ENCODE assay signal across 12 mouse cellular contexts in the genomic region with DNA sequence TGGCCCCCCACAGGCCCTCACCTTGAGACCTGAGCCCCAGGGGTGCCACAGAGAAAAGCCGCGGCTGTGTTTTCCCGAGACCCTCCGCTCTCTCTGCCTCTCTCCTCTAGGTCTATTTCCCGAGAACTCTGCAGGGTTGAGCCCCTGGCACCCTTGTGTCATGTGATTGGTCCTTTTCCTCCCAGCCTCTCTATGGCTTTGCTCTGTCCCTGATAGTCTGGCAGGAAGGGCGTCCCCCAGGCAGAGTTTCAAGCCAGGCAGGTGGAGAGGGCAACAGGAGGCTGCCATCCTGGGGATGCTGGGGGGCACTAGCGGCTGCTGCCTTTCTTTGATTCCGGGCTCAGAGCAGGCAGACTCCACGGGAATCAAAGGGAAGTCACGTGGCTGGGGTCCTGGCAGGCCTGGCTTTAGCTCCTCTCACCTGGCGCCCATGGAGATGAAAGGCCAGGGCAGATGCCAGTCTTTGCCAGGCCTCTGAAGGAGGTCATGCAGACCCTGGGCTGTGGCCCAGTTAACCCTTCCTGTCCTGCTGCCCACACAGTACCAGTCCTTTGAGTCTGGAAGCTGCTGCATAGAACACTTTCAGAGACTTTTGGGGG. TPM values are rescaled to one million over a fixed set of nuclear protein-coding genes. Genes with fewer than 3 reads are reported as not detected.
DNase-seq lines count a peak whose midpoint lies in the region; ATAC-seq lines count a peak whose summit lies in the region.
"Had no signal": no experiment of that assay in that cellular context is flagged by ENCODE, and none has a peak within 500 bp of the region (broad histone marks: within the 10 kb centered on the region; RNA-seq: fewer than 3 reads in every experiment).

No protein-coding gene starts in this region.

- H3K36me3 ChIP-seq in heart, embryonic 10.5 days, result no peaks in the 10 kb centered on the region
- H3K36me3 ChIP-seq in hindbrain, embryonic 12.5 days, result no peaks in the 10 kb centered on the region
- no peaks in the 10 kb centered on the region for H3K36me3 ChIP-seq in midbrain, embryonic 14.5 days (ENCODE audit: control insufficient read depth, insufficient read depth, low read length)

- WGBS in heart, embryonic 10.5 days, result 4% methylated on average over 11 of the region's 11 CpGs
- 3% methylated on average over 11 of the region's 11 CpGs for WGBS in hindbrain, embryonic 12.5 days
- WGBS in midbrain, embryonic 14.5 days, result 5% methylated on average over 11 of the region's 11 CpGs

- peak; percentile 23; the same call in 1 of the 2 replicates for ATAC-seq in hindbrain, embryonic 12.5 days (ENCODE audit: low FRiP score)
- ATAC-seq in midbrain, embryonic 14.5 days (ENCODE audit: low FRiP score, low TSS enrichment), result peak; percentile 47; the same call in 1 of the 2 replicates

- 0 out of 2 replicates have a peak overlapping the region, but pooled peaks have one; percentile 24 for H3K4me3 ChIP-seq in heart, embryonic 10.5 days
- no peak overlapping the region for H3K4me3 ChIP-seq in hindbrain, embryonic 12.5 days
- no peak overlapping the region for H3K4me3 ChIP-seq in midbrain, embryonic 14.5 days (replicated peaks; ENCODE audit: low read depth, low read length)
- H3K4me3 ChIP-seq: myocyte had no signal

- H3K9me3 ChIP-seq in heart, embryonic 10.5 days, result no peaks in the 10 kb centered on the region
- no peaks in the 10 kb centered on the region for H3K9me3 ChIP-seq in hindbrain, embryonic 12.5 days (replicated peaks)
- no peaks in the 10 kb centered on the region for H3K9me3 ChIP-seq in midbrain, embryonic 14.5 days (ENCODE audit: control insufficient read depth, low read length)

- no peak for DNase-seq in heart, embryonic 10.5 days (ENCODE audit: low spot score)
- no peak for DNase-seq in heart, adult 11 months
- DNase-seq in cerebellum, postnatal 25 days, result peak; percentile 86
- peak; percentile 63 for DNase-seq in midbrain, embryonic 14.5 days
- DNase-seq in frontal cortex, postnatal 25 days (ENCODE audit: low spot score in 2 of 2), result no peak
- no peak for DNase-seq in embryo, embryonic 11 days
- DNase-seq in embryo, embryonic 10 days (ENCODE audit: low spot score), result no peak
- DNase-seq: heart, postnatal 14 days; lung, postnatal 10 days had no signal

- peaks cover 100% of the 10 kb centered on the region for H3K27me3 ChIP-seq in heart, embryonic 10.5 days (ENCODE audit: insufficient read depth, poor library complexity, severe bottlenecking)
- peaks cover 83% of the 10 kb centered on the region for H3K27me3 ChIP-seq in hindbrain, embryonic 12.5 days
- H3K27me3 ChIP-seq in midbrain, embryonic 14.5 days (ENCODE audit: control insufficient read depth, insufficient read depth, low read length), result peaks cover 33% of the 10 kb centered on the region; the same call in 1 of the 2 replicates

- H3K4me1 ChIP-seq in heart, embryonic 10.5 days, result peaks cover 24% of the 10 kb centered on the region
- peaks cover 38% of the 10 kb centered on the region for H3K4me1 ChIP-seq in hindbrain, embryonic 12.5 days
- peaks cover 38% of the 10 kb centered on the region for H3K4me1 ChIP-seq in midbrain, embryonic 14.5 days (ENCODE audit: control insufficient read depth, insufficient read depth, low read length)

- H3K27ac ChIP-seq in heart, embryonic 10.5 days, result no peak overlapping the region
- H3K27ac ChIP-seq in hindbrain, embryonic 12.5 days, result peak overlapping the region; percentile 60; the same call in 1 of the 2 replicates
- peak overlapping the region; percentile 46 for H3K27ac ChIP-seq in midbrain, embryonic 14.5 days (replicated peaks; ENCODE audit: low read depth, low read length)

- peak overlapping the region; percentile 34 for H3K4me2 ChIP-seq in hindbrain, embryonic 12.5 days (replicated peaks)
- peak overlapping the region; percentile 34; the same call in 1 of the 2 replicates for H3K4me2 ChIP-seq in midbrain, embryonic 14.5 days (ENCODE audit: low read length)

- peak overlapping the region; percentile 41; the same call in 1 of the 2 replicates for H3K9ac ChIP-seq in hindbrain, embryonic 12.5 days
- no peak overlapping the region; the same call in 1 of the 2 replicates for H3K9ac ChIP-seq in midbrain, embryonic 14.5 days (replicated peaks; ENCODE audit: low read length)

RNA-seq across cellular contexts. Expression of a gene that starts 8.6 kb away (rescaled TPM):
- polyA plus RNA-seq in heart, embryonic 10.5 days (2016; fragmentation: Nextera tagmentation; extraction: Ambion mirVana), result 0.04 and 0.12 TPM in 2 replicates
- polyA plus RNA-seq in hindbrain, embryonic 12.5 days (2016; fragmentation: Nextera tagmentation; extraction: Ambion mirVana), result 12.3 and 13.5 TPM in 2 replicates
- polyA plus RNA-seq in midbrain, embryonic 14.5 days (2014; fragmentation: Nextera tagmentation; extraction: Ambion mirVana), result 15.8 and 18.4 TPM in 2 replicates
- polyA plus RNA-seq: liver, adult 2 months had no signal

RNA-seq across cellular contexts. Expression of a gene that starts 44.4 kb away (rescaled TPM):
- 57.3 and 61.9 TPM in 2 replicates for polyA plus RNA-seq in heart, embryonic 10.5 days (2016; fragmentation: Nextera tagmentation; extraction: Ambion mirVana)
- polyA plus RNA-seq in hindbrain, embryonic 12.5 days (2016; fragmentation: Nextera tagmentation; extraction: Ambion mirVana), result 57.1 and 57.9 TPM in 2 replicates
- polyA plus RNA-seq in midbrain, embryonic 14.5 days (2014; fragmentation: Nextera tagmentation; extraction: Ambion mirVana), result 60.8 and 65.2 TPM in 2 replicates

Comparison
In these comparisons a context has a peak if more than half of its experiments do, and no peak if none do; other contexts are left out.
1. DNase-seq: peak in cerebellum, postnatal 25 days (2 of 2) and midbrain, embryonic 14.5 days (single experiment); none in heart, embryonic 10.5 days (single experiment), heart, adult 11 months (single experiment), frontal cortex, postnatal 25 days (0 of 2), embryo, embryonic 11 days (single experiment) and embryo, embryonic 10 days (single experiment).
2. RNA of a gene that starts 8.6 kb away (polyA plus RNA-seq): 15.8 to 18.4 TPM in midbrain, embryonic 14.5 days and 12.3 to 13.5 TPM in hindbrain, embryonic 12.5 days; 0.04 to 0.12 TPM in heart, embryonic 10.5 days; every median in the first group is over 10 times any median in the second.